Mouse (Mus musculus) G1E (cell line): ENCODE data around the gene Nlrp2.

Experiments
- CTCF ChIP-seq: IDR thresholded peaks from 2 replicates; pipeline ENCODE4 v1.5.1; 2012; ENCODE audit warnings: low read depth, low read length, inconsistent platforms, mixed read lengths
- GATA1 ChIP-seq: IDR thresholded peaks from 2 replicates; pipeline ENCODE4 v1.6.1; 2012; ENCODE audit warnings: borderline replicate concordance, low read length, inconsistent platforms, mixed read lengths
- GATA2 ChIP-seq: IDR thresholded peaks from 2 replicates; pipeline ENCODE4 v1.6.1; 2012; ENCODE audit warnings: low read depth, low read length, inconsistent platforms, borderline replicate concordance
- TAL1 ChIP-seq: conservative IDR thresholded peaks from 2 replicates; pipeline ENCODE4 v1.6.1; 2012; ENCODE audit warnings: low read depth, low read length, inconsistent platforms, mixed read lengths

DNA sequence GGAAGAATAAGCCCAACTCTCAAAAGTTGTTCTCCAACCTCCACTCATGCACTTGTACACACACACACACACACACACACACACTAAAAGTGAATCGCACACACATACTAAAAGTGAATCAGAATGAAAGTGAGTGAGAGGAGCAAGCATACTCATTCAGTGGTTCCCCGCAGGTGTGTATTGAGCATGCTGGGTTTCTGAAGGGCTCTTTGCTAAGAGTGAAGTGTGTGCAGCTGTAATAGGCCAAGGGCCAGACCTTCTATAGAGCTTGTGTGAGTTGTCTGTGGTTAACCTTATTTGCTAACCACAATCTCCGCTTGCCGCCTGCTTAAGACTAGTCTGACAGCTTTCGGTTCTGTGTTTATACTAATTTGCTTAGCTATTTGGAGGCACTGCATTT, 12.8 kb upstream of the Nlrp2 start:
- no peak for TF ChIP-seq CTCF
- TF ChIP-seq TAL1 = no peak
- no peak for TF ChIP-seq GATA2
- no peak for TF ChIP-seq GATA1
